Mouse (Mus musculus): ENCODE data around the gene Baz1b. TPM values are rescaled to one million over a fixed set of nuclear protein-coding genes. Genes with fewer than 3 reads are reported as not detected.

The Baz1b gene
- 10 to 100 TPM; 89.4 to 94.1 TPM for total RNA-seq (2023)

DNA sequence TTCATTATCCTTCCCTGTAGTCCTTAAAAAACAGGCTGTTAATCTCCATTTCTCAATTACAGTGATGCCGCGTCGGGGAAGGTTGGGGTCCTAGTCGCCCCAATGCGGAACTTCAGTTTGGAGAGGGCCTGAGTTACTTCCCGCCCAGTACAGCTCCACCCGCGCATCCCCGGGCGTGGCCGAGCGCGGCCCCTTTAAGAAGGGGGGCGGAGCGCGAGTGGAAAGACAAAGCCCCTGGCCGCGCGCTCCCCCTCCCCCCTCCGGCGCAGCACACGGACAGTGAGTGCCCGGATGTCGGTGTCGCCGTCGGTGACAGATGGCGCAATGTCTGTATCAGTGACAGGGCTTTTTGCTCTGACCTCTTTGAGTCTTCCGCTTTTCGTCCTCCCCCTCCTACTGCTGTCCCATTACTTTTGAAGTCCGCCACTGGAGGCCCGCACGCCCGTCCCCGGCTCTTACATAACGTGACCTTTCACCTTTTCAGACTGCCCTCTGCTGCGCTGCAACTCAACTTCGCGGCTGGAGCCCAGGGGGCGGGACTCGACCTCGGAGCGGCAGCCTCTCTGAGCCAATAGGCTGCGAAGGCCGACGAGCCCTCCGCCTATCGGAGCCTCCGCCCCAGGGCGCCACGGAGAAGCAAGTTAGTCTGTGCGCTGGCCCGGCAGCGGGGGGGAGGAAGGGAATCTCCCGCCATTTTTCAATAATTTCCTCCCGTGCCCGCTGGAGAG, at the start of gene Baz1b:
Gene Baz1b (plus strand): TSS at position 644 of the 728 bp plus-strand sequence.

DNA sequence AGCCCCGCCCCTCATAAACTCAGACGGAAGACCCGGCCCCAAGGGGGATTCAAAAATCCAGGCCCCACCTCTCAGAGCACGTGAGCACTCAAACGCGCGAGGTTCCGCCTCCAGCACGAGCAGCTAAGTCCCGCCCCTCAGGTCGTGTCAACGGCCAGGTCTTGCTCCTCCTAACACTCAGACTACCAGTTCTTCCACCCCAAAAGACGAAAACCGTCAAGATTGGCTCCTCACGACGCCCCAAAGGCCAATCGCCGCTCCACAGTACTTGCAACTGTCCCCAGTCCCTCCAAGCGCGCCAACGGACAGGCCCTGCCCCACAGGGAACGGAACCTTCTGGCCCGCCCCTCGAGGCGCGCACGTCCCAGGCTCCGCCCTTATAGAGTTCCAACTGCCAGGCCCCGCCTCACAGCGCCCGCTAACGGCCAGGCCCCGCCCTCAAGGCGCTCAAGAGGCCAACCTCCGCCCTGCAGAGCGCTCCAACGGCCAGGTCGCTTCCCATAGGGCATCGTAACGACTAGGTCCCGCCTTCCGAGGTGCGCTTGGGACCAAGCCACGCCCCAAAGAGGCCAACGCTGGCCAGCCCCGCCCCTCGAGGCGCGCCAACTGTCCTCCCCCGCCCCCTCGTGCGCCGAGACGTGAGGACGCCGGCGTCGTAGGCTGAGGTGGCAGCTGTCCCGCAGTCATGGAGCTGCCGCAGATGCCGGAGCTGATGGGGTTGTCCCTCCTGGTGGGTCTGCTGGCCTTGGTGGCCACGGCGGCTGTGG, 37.8 kb upstream of the Baz1b start, which contains the start of gene Tbl2:
Gene Tbl2 (plus strand): TSS at position 605 of the 767 bp plus-strand sequence.

DNA sequence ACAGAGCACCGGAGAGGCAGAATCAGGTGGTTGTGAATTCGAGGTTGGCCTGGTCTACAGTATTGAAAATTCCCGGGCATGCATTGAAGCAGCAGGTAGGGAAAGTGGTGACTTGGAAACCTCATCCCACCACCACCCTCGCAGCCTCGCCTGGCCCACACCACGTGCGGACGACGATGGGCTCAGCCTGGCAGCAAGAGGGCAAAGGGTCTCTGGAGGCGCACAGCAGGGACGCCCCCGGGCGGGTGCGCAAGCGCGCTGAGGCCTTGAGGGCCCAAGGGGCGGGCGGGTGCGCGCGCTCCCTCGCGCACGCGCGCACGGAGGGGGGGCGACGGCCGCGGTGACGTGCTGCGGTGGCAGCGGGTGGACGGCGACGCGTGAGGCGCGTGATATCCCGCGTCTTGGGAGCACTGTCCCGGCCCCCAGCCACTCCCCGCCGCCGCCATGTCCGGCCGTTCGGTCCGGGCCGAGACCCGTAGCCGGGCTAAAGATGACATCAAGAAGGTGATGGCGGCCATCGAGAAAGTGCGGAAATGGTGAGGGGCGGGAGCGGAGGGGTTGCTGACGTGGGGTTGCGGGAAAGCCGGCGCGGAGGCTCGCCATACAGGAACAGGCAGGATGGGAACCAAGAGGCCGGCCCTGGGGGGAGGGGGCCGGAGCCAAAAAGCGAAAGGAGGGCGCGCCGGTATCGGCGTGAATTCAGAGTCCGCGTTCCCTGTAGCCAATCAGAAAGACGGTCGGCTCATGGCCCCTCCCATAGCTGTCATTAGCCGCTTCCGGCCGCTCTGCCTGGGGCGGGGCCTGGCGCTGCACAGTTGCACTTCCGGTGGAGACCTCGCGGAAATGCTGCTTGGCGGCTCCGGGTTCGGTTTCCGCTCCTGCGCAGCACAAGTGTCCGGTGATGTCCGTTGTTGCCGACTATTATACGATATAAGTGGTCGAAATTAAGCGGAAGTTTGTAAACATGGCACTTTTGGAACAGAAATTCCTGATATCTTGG, 18.7 kb upstream of the Baz1b start, which contains the start of gene Bcl7b:
Gene Bcl7b (plus strand): TSS at position 221 of the 1,000 bp plus-strand sequence.

DNA sequence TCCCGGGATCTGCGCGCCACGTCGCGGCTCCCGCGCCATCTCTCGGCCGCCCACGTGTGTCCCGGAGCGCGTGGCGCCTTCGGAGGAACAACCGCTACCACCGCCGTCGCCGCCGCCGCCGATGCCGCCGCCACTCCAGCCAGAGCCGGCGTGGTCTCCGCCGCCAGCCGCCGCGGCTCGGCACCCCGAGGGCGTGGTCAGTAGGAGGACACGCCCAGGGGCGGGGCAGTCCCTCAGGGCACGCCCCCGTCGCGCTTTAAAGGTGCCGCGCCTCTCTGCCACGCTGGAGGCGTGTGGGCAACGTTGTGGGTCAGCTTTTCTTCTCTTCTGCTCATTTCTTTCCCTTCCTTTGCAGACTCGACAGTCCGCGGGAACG, 64.0 kb downstream of the Baz1b start, which contains the start of gene Fzd9:
Gene Fzd9 (minus strand): TSS at position 152 of the 376 bp plus-strand sequence.

Other genes starting within 250 kb of the Baz1b start
- not detected for gene Cldn4, start 240.3 kb upstream of the Baz1b start, total RNA-seq (2023)
- not detected for gene Cldn3, start 201.1 kb upstream of the Baz1b start, total RNA-seq (2023)
- 10 to 100 TPM; 20.8 to 24.5 TPM for gene Abhd11, start 178.1 kb upstream of the Baz1b start, total RNA-seq (2023)
- gene Stx1a, start 163.8 kb upstream of the Baz1b start, total RNA-seq (2023), result under 1 TPM; 0.46 to 0.53 TPM
- gene Dnajc30, start 123.1 kb upstream of the Baz1b start, total RNA-seq (2023), result 10 to 100 TPM; 12.1 to 13.1 TPM
- gene Bud23, start 122.3 kb upstream of the Baz1b start, total RNA-seq (2023), result 10 to 100 TPM; 28.8 to 29.4 TPM
- not detected for gene Vps37d, start 109.0 kb upstream of the Baz1b start, total RNA-seq (2023)
- gene Mlxipl, start 97.4 kb upstream of the Baz1b start, total RNA-seq (2023), result 1 to 10 TPM; 1.1 to 1.3 TPM
- 10 to 100 TPM in 1 of 2 experiments, 1 to 10 TPM in 1; 8.3 to 10.7 TPM for gene Tbl2, start 37.6 kb upstream of the Baz1b start, total RNA-seq (2023)
- 10 to 100 TPM; 25.0 to 26.4 TPM for gene Bcl7b, start 19.0 kb upstream of the Baz1b start, total RNA-seq (2023)
- not detected for gene Fzd9, start 64.0 kb downstream of the Baz1b start, total RNA-seq (2023)
- not detected for gene Fkbp6, start 162.8 kb downstream of the Baz1b start, total RNA-seq (2023)
- gene Trim50, start 166.0 kb downstream of the Baz1b start, total RNA-seq (2023), result not detected
- gene Nsun5, start 182.7 kb downstream of the Baz1b start, total RNA-seq (2023), result 10 to 100 TPM in 1 of 2 experiments, 1 to 10 TPM in 1; 8.1 to 10.5 TPM
- gene Pom121, start 207.3 kb downstream of the Baz1b start, total RNA-seq (2023), result 10 to 100 TPM; 29.9 to 31.0 TPM